Comparison of ENCODE assay signal across 8 mouse cellular contexts in the genomic region with DNA sequence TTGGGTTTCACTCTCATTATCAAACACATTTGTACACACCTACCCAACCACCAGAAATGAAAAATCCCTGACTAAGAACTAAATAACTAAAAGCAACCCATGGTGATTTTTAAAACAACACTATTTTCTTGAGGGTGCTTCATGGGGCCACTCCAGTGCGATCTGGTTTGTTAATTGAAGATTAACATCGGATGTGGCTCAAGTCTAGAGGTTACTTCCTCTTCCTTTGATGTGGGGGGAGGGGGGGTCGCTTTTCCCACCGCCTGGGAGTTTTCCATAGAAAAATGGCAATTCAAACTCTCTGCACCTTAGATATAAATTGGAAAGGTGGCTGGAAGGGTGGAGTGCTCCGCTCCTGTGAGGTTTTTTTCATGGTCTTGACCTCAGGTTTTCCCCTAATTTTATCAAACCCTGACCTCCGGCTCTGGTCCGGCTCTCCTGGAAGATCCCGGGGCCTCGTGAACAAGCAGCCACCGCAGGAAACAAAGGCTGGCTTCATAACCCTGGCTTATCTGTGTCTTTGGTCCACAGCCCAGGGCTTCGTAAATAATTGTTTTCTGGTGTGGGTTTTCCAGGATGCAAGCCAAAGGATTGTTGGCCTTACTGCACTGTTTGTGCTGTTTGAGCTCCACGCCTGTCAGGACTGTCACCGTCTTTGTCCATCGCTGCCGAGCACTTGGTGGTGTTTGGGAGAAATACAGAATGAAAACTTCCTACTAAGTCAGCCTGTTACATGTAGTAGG. TPM values are rescaled to one million over a fixed set of nuclear protein-coding genes. Genes with fewer than 3 reads are reported as not detected.
DNase-seq lines count a peak whose midpoint lies in the region; ATAC-seq and TF ChIP-seq lines count a peak whose summit lies in the region.

No protein-coding gene starts in this region.

- DNase-seq in right cerebral cortex, adult 18-20 months: peak; percentile 48
- DNase-seq in right cerebral cortex, adult 2 months (ENCODE audit: low spot score in 2 of 2): no peak
- peak; percentile 63 for DNase-seq in embryo, embryonic 10.5 days (ENCODE audit: low spot score)
- DNase-seq in heart, postnatal 14 days: peak; percentile 53 to 66
- peak; percentile 47 for DNase-seq in limb, embryonic 10.5 days (ENCODE audit: low spot score)
- DNase-seq in midbrain, postnatal 0 days (ENCODE audit: low spot score): peak; percentile 59
- no peak for DNase-seq in spleen, adult 12 weeks (ENCODE audit: low spot score)
- no peak for DNase-seq in right cerebral cortex, postnatal 14 days

- H3K9ac ChIP-seq in midbrain, postnatal 0 days (replicated peaks; ENCODE audit: low read length, poor library complexity, severe bottlenecking): no peak overlapping the region

- ATAC-seq in midbrain, postnatal 0 days (ENCODE audit: low FRiP score): no peak

- no peaks in the 10 kb centered on the region for H3K27me3 ChIP-seq in limb, embryonic 10.5 days (ENCODE audit: low read depth, poor library complexity, severe bottlenecking)
- H3K27me3 ChIP-seq in midbrain, postnatal 0 days (ENCODE audit: insufficient read depth, low read length): no peaks in the 10 kb centered on the region

- H3K4me1 ChIP-seq in limb, embryonic 10.5 days: peaks cover 70% of the 10 kb centered on the region
- H3K4me1 ChIP-seq in midbrain, postnatal 0 days (ENCODE audit: insufficient read depth, low read length): 0 out of 2 replicates have a peak, but pooled peaks cover 3% of the 10 kb centered on the region

- TF ChIP-seq CTCF in midbrain, postnatal 0 days (IDR thresholded peaks at IDR 0.05): no peak

- peaks cover 21% of the 10 kb centered on the region for H3K36me3 ChIP-seq in limb, embryonic 10.5 days
- H3K36me3 ChIP-seq in midbrain, postnatal 0 days (ENCODE audit: insufficient read depth, low read length): no peaks in the 10 kb centered on the region

- H3K4me3 ChIP-seq in limb, embryonic 10.5 days: peak overlapping the region; percentile 23
- H3K4me3 ChIP-seq in midbrain, postnatal 0 days (ENCODE audit: low read depth, low read length): no peak overlapping the region

- WGBS in limb, embryonic 10.5 days: 27% methylated on average over 15 of the region's 15 CpGs
- WGBS in midbrain, postnatal 0 days: 17% methylated on average over 15 of the region's 15 CpGs

- H3K9me3 ChIP-seq in limb, embryonic 10.5 days (replicated peaks): no peaks in the 10 kb centered on the region
- H3K9me3 ChIP-seq in midbrain, postnatal 0 days (ENCODE audit: low read length): no peaks in the 10 kb centered on the region

- H3K4me2 ChIP-seq in midbrain, postnatal 0 days (ENCODE audit: low read depth, low read length, poor library complexity, severe bottlenecking): no peak overlapping the region

- H3K27ac ChIP-seq in limb, embryonic 10.5 days: peak overlapping the region; percentile 88
- H3K27ac ChIP-seq in midbrain, postnatal 0 days (ENCODE audit: low read depth, low read length): no peak overlapping the region

- intact Hi-C loops in heart, postnatal 14 days (cut with DNase I): loop anchor here (2.0 kb wide), 1 partner anchor 74 kb away; a partner anchor contains a TSS

RNA-seq across cellular contexts. Expression of a gene that starts 44.2 kb away (rescaled TPM):
- 1 to 10 TPM; 8.1 to 9.1 TPM for total RNA-seq in heart, postnatal 14 days (2021)
- 5.5 and 7.5 TPM in 2 replicates for polyA plus RNA-seq in limb, embryonic 10.5 days (2016; fragmentation: Nextera tagmentation; extraction: Ambion mirVana)
- total RNA-seq in midbrain, postnatal 0 days (2014; rRNA removed): 40.1 and 45.9 TPM in 2 replicates
- polyA plus RNA-seq in midbrain, postnatal 0 days (2015; fragmentation: Nextera tagmentation; extraction: Ambion mirVana): 8.3 and 9.3 TPM in 2 replicates

Comparison
In these comparisons a context has a peak if more than half of its experiments do, and no peak if none do; other contexts are left out.
1. DNase-seq: peak in right cerebral cortex, adult 18-20 months (single experiment), embryo, embryonic 10.5 days (single experiment), heart, postnatal 14 days (2 of 2), limb, embryonic 10.5 days (single experiment) and midbrain, postnatal 0 days (single experiment); none in right cerebral cortex, adult 2 months (0 of 2), spleen, adult 12 weeks (single experiment) and right cerebral cortex, postnatal 14 days (single experiment).